Mouse (Mus musculus): ENCODE measurements around the gene Onecut3.

Onecut3 gene

DNA sequence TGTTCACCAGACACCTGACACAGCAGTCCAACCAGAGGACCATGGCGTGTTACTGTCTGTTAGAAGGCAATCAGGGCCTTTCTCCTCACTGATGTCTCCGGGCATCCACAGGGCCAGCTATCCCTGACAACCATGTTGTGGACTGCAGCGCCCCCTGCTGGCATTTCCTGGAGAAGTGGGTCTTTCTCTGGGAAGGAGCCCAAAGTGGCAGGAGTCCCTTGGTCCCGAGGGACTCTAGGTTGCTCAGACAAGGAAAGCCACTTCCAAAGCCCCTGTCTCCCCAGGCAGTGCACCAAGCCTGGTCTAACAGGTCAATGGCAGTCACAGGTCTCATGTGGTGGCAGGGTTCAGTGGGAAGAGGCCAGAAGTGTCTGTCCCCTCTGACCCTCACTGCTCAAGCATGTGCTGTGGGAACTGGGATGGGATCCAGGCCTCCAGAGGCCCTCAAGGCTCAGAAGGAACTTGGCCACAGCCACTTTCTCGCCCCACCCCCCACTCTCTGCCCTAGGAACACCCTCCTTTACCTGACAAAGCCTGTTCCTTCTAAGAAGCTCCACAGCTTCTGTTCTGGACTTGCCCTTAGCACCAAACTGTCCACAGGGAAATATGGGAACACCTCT is 62.8 kb downstream of the Onecut3 start:
- peak; percentile 88 to 92 for DNase-seq

DNA sequence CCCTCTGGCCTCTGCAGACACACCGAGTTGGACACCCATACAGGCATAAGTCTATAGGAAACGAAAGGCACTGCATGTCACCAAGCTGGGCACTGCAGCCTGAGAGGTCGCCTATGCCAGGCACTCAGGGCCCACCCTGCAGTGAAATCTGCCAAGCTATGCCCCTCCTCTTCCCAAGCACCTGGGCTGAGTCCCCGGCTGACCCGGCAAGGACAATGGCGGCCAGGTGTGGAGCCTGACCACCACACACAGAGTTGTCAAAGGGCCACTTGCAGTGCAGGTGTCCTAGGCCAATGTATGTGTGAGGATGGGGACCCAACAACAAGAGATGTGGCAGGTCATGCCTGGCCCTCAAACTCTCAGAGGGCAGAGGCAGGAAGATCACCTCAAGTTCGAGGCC is 64.8 kb downstream of the Onecut3 start:
- DNase-seq: no peak

DNA sequence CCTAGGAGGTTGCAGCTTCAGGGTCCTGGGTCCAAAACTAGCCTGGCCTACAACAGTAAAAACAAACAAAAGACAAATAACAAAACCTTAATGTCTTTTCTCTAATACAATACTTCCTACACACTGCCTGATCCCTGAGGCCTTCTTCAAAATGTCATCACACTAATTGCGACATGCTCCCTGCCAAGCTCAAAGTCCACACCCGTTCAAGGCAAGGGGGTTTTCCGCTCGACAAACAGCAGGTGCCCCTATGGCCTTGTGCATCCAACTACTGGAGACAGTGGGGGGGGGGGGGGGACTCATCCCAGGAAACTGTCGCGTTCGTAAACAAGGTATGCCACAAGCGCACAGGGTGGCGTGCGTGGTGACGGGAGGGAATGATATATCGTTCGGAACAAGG is 66.0 kb downstream of the Onecut3 start:
- peak; percentile 52 to 56 for DNase-seq

DNA sequence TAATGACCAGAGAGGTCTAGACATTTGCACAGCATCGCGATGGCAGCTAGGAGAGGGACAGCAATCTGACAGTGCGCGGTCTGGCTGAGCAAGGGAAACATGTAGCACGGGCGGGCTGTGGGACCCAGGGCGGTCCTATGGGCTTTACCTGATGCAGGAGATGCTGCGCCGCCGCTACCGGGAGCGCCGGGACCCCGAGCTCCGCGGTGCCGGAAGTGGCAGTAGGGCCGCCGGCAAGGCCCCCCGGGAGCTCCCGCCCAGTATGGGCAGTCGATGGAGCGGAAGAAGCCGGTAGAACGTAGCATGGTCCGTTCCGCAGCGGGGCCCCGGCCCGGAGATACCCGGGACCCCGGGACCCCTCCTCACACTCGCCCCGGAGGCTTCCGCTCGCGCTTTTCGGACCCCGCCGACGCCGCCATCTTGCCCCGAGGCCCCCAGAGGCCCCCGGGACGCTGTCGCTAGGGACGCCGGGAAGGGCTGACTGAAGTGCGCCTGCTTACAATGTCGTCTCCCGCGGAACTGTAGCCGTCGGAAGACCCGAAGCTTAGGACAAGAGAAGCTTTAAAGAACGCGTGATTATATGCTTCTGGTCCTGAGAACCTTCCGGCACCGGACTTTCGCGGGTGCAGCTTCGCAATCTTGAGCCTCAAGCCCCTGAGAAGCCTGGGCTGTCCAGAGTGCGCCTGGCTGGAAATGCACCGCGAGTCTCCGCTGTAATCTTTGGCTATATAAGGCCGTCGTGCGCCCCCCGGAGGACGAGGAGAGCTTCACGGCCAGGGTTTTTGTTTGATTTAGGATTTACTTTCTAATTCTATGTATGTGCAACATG is 66.7 kb downstream of the Onecut3 start, which contains the start of gene Rexo1:
Rexo1 (minus strand) TSS at position 445 of the 829 bp plus-strand sequence.
- DNase-seq: peak; percentile 96 to 98

DNA sequence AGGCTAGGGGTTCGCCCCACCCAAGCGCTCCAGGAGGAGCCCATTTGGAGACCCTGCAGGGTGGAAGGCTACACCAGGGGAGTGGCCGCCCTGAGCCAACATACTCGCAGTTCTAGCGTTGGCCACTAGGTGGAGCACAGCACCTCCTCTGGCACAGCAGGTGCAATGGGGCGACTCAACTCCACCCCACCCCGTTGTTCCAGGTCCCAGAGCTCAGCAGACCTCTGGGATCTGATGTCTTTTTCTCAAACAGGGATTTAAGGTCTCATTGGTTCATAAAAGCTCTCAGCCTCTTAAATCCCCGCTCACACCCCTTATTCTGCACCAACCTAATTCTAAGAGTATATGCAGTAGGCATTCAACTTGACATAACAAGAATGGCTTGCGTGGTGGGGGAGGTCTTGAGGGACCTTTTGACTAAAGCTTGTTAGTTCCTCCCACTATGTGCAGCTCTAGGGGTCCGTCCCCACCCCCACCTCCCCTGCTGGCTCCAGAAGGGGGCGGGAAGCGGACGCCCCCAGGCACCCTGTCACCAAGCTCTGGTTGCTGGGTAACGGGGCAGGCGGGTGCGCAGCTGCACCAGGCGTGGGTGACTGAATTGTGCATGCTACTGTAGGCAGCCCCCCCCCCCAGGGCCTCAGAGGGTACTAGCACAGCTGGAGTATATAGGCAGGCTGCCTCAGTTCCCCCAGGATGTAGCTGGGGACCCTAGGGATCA is 71.9 kb downstream of the Onecut3 start:
- peak; percentile 83 to 95 for DNase-seq
